Mouse (Mus musculus) embryonic facial prominence, embryonic 13.5 days (tissue): ENCODE results near the gene Tdrd12. TPM values are rescaled to one million over a fixed set of nuclear protein-coding genes. Genes with fewer than 3 reads are reported as not detected.
"Not testable (repeated sequence)": the region's sequence is repeated elsewhere in the genome, so short reads cannot be mapped to it uniquely, and the experiment has no call there.

ENCODE experiments used
- ATAC-seq: fragments of 200-750 bp; cut with Nextera tagmentation; 2 replicates; pipeline ENCODE4 v1.8.0; 2017; ENCODE audit warnings: low read depth; ENCODE audit not compliant: insufficient number of reproducible peaks, insufficient read depth, low FRiP score, low TSS enrichment
- H3K27ac ChIP-seq: fragments of 300-500 bp; sonication (generic); 2 replicates; pipeline ENCODE4 v1.5.1; 2015; ENCODE audit warnings: moderate library complexity, mild to moderate bottlenecking, inconsistent platforms
- H3K27me3 ChIP-seq: fragments of 300-500 bp; sonication (generic); 2 replicates; pipeline ENCODE4 v1.6.1; 2015; ENCODE audit warnings: mild to moderate bottlenecking, inconsistent platforms
- H3K36me3 ChIP-seq: fragments of 300-500 bp; sonication (generic); 2 replicates; pipeline ENCODE4 v1.6.1; 2015; ENCODE audit warnings: mild to moderate bottlenecking, inconsistent platforms
- H3K4me1 ChIP-seq: fragments of 300-500 bp; sonication (generic); 2 replicates; pipeline ENCODE4 v1.6.1; 2015; ENCODE audit warnings: inconsistent platforms
- H3K4me2 ChIP-seq: fragments of 300-500 bp; sonication (generic); 2 replicates; pipeline ENCODE4 v1.6.1; 2015; ENCODE audit warnings: moderate library complexity, mild to moderate bottlenecking, inconsistent platforms
- H3K4me3 ChIP-seq: fragments of 300-500 bp; sonication (generic); 2 replicates; pipeline ENCODE4 v1.5.1; 2015; ENCODE audit warnings: mild to moderate bottlenecking, inconsistent platforms
- H3K9ac ChIP-seq: fragments of 300-500 bp; sonication (generic); 2 replicates; pipeline ENCODE4 v1.6.1; 2015; ENCODE audit warnings: mild to moderate bottlenecking, inconsistent platforms
- H3K9me3 ChIP-seq: fragments of 300-500 bp; sonication (generic); 2 replicates; pipeline ENCODE4 v1.6.1; 2016; ENCODE audit warnings: inconsistent platforms
- WGBS: fragments of 180-500 bp; shearing (Covaris S2); methylation state at CpG from one replicate; pipeline ENCODE4 v1.1.7; 2015; ENCODE audit warnings: mixed read lengths; 5-methylcytosine and 5-hydroxymethylcytosine counted together
- polyA plus RNA-seq: library from polyadenylated mRNA; unstranded; fragments of >200 nt; fragmentation: Nextera tagmentation; extraction: Ambion mirVana; gene quantifications from 2 replicates; pipeline ENCODE4 v1.2.1, GENCODE M21; 2015

The Tdrd12 gene
- polyA plus RNA-seq, 1 experiment from 2014 or later = 0.76 TPM

DNA sequence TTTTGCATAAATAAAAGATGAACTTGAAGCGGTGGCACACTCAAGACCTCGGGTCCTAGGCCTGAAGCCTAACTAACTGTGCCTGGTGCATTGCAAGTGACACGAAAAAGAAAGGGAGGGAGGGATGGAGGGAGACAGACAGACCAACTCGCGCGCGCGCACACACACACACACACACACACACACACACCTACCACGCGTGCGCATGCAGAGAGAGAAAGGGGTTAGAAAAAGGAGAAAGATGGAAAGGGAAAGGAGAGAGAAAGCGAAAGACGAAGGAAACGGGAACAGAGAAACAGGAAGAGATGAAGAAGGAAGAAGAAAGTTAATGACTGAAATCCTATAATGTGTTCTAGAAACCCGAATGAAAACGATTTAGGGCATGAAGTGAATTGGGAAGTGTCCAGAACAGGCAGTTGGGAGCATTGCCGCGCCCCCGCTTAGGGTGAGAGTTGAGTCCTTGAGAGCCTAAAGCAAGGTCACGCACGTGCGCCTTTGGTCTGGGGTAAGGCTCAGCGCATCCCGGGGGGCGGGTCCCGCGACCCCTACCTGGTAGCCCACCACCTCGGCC lies 17.1 kb upstream of the Tdrd12 start:
- peaks cover 15% of the 10 kb centered on the region for H3K4me1 ChIP-seq
- 7% methylated on average over 28 of the region's 28 CpGs for WGBS
- H3K27ac ChIP-seq = peak overlapping the region; percentile 93
- no peak for ATAC-seq
- H3K9ac ChIP-seq = peak overlapping the region; percentile 93
- H3K27me3 ChIP-seq = no peaks in the 10 kb centered on the region
- H3K4me3 ChIP-seq = peak overlapping the region; percentile 76
- H3K9me3 ChIP-seq = no peaks in the 10 kb centered on the region
- H3K36me3 ChIP-seq = peaks cover 15% of the 10 kb centered on the region
- H3K4me2 ChIP-seq = peak overlapping the region; percentile 89

DNA sequence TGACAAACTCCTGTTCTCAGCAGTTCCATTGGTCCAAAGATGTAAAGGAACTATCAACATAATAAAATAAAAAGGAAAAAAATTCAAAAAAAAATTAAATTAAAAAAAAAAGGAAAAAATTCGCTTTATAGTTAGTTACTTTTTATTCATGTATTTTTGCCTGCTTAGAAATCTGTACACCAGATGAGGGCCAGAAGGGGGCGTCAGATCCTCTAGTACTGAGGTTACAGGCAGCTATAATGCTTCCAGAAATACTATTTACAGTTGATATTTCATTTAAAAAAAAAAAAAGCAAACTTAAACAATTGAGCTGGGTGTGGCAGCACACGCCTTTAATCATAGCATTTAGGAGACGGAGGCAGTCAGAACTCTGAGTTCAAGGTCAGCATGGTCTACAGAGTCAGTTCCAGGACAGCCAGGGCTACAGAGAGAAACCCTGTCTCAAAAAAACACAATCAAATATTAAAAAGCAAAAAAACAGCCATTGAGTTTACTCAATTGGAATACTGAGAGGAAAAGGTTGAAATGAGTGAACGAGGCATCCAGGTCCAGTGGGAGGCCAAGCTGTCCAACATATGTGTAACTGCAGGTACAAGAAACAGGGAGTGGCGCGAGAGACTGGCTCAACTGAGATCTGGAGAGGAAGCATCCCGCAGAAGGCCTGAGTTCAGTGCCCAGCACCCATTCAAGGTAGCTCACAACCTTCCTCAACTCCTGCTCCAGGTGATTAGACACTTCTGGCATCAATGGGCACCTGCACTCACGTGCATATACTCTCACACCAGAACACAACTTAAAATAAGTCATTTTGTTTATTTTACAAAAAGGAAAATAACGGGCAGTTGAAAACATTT lies 16.4 kb upstream of the Tdrd12 start:
- Histone ChIP-seq H3K4me3 (peak overlapping the region; percentile 76), H3K4me2 (peak overlapping the region; percentile 89), H3K4me1 (peaks cover 15% of the 10 kb centered on the region), H3K27ac (no peak overlapping the region), H3K9me3 (no peaks in the 10 kb centered on the region), H3K27me3 (no peaks in the 10 kb centered on the region), H3K9ac (0 out of 2 replicates have a peak overlapping the region, but pooled peaks have one; percentile 93), H3K36me3 (peaks cover 22% of the 10 kb centered on the region)
- ATAC-seq = no peak
- WGBS = 56% methylated on average over 10 of the region's 10 CpGs

DNA sequence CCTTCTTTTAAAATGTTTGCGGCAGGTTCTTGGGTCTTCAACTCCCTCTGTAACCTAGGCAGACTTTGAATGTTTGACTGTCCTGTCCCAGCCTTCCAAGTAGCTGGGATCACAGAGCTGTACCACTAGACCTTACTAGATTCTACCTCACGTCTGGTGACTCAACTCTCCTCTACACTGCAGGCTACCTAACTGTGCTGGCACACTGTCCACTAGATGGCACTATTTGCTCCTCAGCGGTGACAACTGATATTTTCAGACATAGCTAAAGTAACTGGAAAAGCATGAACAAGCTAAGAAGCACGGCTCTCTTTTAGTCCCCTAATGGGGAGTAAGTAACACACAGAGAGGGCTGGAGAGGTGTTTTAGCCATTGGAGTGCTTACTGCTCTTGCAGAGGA lies 8.3 kb upstream of the Tdrd12 start:
- Histone ChIP-seq H3K27me3 (no peaks in the 10 kb centered on the region), H3K9me3 (no peaks in the 10 kb centered on the region), H3K27ac (no peak overlapping the region), H3K4me1 (no peaks in the 10 kb centered on the region), H3K4me2 (no peak overlapping the region), H3K9ac (no peak overlapping the region), H3K4me3 (no peak overlapping the region), H3K36me3 (peaks cover 33% of the 10 kb centered on the region)
- WGBS = 30% methylated on average over 4 of the region's 4 CpGs
- ATAC-seq = no peak

DNA sequence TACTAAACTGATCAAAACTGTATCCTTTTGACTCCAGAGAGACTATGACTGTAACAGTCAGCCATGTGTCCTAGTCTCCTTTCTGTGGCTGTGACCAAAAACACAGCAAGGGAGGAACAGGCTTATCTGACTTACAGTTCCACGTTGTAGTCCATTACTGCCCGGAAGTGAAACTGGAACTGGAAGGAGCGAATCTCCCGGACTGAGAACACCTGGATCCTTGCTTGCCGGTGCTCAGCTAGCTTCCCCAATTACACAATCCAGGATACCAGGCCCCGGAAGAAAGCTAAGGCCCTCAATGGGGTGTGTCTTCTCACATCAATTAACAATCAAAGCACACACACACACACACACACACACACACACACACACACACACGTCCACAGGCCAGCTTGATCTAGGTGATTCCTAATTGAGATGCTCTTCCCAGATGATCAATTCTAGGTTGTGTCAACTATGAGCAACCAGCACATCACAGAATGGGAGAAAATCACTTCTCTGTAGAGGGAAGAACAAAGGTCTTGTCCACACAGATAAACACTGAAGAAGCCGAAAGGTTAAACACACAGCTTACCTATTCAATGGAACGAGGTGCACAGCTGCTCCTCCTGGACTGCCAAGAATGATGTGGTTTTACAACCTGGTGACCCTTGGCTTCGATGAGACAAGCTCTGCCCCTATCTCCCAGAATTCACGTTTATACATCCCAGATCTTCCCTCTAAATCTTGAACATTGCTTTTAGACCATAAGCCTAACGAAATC lies 1.6 kb downstream of the Tdrd12 start:
- WGBS = 79% methylated on average over 12 of the region's 12 CpGs

DNA sequence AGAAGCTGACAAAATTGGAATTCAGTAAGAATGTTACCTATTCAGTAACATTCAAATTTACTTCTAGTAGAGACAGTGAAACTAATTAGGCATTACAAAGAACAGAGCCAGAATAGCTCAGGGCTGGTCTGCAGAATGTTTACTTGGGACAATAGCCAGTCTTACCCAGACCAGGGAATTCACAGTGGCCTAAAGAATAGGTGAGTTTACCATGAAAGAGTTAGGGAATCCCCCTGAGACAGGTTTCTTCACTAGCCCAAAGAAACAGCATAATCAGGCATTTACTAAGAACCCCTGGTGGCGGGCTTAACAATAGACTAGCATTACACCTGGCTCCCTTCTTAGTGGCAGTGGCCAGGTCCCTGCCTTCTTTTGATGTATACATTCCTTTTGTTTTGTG lies 7.0 kb downstream of the Tdrd12 start:
- H3K9ac ChIP-seq, H3K4me3 ChIP-seq, H3K36me3 ChIP-seq, H3K4me2 ChIP-seq, H3K4me1 ChIP-seq, H3K27me3 ChIP-seq, H3K9me3 ChIP-seq, ATAC-seq, H3K27ac ChIP-seq: not testable (repeated sequence)
- WGBS = 24% methylated on average over 1 of the region's 1 CpGs

More for the DNA sequence above, 1.6 kb downstream of the Tdrd12 start:
- H3K9ac ChIP-seq = no peak overlapping the region
- no peak overlapping the region for H3K4me3 ChIP-seq
- no peaks in the 10 kb centered on the region for H3K36me3 ChIP-seq
- no peaks in the 10 kb centered on the region for H3K4me1 ChIP-seq
- no peak overlapping the region for H3K27ac ChIP-seq
- H3K4me2 ChIP-seq = no peak overlapping the region
- ATAC-seq = no peak
- no peaks in the 10 kb centered on the region for H3K9me3 ChIP-seq
- no peaks in the 10 kb centered on the region for H3K27me3 ChIP-seq

DNA sequence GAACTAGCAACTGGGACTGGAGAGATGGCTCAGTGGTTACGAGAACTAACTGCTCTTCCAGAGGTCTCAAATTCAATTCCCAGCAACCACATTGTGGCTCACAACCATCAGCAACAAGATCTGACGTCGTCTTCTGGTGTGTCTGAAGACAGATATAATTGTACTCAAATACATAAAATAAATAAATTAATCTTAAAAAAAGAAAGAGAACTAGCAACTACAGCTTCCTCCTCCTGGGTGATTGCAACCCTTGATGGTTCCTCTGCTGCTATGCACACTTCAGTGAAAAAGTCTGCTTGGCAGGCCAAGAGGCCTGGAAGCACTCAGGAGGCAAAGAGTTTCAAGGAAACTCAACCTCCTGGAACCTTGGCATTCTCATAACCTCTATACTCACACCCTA lies 7.5 kb downstream of the Tdrd12 start:
- Histone ChIP-seq H3K9me3 (no peaks in the 10 kb centered on the region), H3K27me3 (no peaks in the 10 kb centered on the region), H3K27ac (no peak overlapping the region), H3K9ac (no peak overlapping the region), H3K4me1 (no peaks in the 10 kb centered on the region), H3K36me3 (no peaks in the 10 kb centered on the region), H3K4me2 (no peak overlapping the region), H3K4me3 (no peak overlapping the region)
- WGBS = 61% methylated on average over 3 of the region's 3 CpGs
- no peak for ATAC-seq

DNA sequence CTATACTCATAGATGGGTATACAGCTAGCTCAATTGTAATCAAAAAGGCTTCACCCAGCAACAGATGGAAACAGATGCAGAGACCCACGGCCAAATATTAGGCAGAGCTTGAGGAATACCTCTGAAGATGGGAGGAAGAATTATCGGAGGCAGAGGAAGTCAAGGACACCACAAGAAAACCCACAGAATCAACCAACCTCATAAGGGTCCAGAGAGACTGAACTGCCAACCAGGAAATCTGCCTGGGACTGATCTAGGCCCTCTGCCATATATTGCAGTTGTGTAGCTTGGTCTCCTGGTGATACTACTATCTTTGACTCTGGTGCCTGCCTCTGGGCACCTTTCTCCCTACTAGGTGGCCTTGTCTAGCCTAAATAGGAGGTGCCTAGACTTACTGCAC lies 10.8 kb downstream of the Tdrd12 start:
- Histone ChIP-seq H3K4me2 (no peak overlapping the region), H3K36me3 (no peaks in the 10 kb centered on the region), H3K4me3 (no peak overlapping the region), H3K4me1 (no peaks in the 10 kb centered on the region), H3K27me3 (no peaks in the 10 kb centered on the region), H3K9me3 (no peaks in the 10 kb centered on the region), H3K9ac (no peak overlapping the region), H3K27ac (no peak overlapping the region)
- WGBS = 90% methylated on average over 2 of the region's 2 CpGs
- ATAC-seq = no peak

DNA sequence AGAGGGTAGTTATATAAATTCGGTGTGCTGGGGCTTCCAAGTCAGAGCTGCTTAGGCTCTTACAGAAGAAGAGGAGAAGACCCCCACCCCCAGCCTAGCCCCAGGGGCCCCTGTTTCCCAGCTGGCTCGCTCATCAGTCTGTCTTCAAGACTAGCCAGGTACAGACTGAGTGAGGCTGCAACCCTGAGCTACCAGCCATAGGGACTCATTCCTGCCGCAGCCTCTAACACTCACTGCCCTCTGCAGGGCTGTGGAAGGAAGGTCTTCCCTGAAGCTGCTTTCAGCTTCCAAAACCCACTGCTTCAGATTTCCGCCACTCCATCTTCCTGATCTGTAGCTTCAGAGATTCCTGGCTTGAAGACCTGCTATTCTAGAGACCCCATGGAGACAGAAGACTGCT lies 35.5 kb downstream of the Tdrd12 start:
- H3K9ac ChIP-seq = no peak overlapping the region
- 16% methylated on average over 4 of the region's 4 CpGs for WGBS
- H3K27me3 ChIP-seq = no peaks in the 10 kb centered on the region
- no peak overlapping the region for H3K4me3 ChIP-seq
- H3K9me3 ChIP-seq = no peaks in the 10 kb centered on the region
- no peaks in the 10 kb centered on the region for H3K4me1 ChIP-seq
- ATAC-seq = no peak
- H3K27ac ChIP-seq = no peak overlapping the region
- 0 out of 2 replicates have a peak overlapping the region, but pooled peaks have one; percentile 14 for H3K4me2 ChIP-seq
- H3K36me3 ChIP-seq = no peaks in the 10 kb centered on the region

DNA sequence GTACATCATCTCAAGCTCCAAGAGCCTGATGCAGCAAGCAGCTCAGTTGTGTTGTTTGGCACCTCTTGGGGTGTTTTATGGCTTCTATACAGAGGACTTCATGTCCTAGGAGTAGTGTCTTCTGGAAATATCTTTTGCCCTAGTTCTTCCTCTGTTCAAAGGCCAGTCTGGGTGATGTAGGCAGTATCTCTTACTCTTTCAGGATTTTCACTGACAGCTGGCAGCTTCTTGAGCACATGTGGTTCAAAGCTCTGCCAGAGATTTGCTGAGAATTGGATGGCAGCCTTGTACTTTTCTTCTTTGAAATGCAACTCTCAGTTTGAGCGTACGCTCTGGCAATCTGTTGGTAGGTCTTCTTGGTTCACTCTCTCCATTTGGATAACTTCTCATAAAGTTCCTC lies 40.0 kb downstream of the Tdrd12 start:
- H3K4me2 ChIP-seq = no peak overlapping the region
- H3K27ac ChIP-seq = no peak overlapping the region
- no peak for ATAC-seq
- H3K4me3 ChIP-seq = no peak overlapping the region
- H3K9ac ChIP-seq = no peak overlapping the region
- H3K27me3 ChIP-seq = no peaks in the 10 kb centered on the region
- H3K9me3 ChIP-seq = no peaks in the 10 kb centered on the region
- WGBS = 92% methylated on average over 2 of the region's 2 CpGs
- H3K36me3 ChIP-seq = no peaks in the 10 kb centered on the region
- H3K4me1 ChIP-seq = no peaks in the 10 kb centered on the region

DNA sequence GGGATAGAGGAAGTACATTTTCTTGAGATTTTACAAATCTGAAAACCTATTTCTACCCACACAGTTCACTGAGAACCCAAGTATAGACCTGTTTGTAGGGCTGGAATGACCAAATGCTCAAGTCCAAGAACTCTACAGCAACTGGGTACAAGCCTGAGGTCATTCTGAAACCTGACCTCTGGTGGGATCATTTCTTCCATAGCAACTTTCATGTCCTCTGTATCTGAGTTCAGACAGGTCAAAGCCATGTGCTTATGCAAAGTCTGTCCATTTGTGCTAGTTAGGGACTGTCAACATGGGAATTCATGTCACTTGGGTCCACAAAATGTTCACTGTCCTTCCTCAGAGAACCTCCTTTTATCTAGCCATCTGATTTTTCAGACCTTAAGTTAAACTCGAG lies 46.5 kb downstream of the Tdrd12 start:
- WGBS = 78% methylated on average over 1 of the region's 1 CpGs

DNA sequence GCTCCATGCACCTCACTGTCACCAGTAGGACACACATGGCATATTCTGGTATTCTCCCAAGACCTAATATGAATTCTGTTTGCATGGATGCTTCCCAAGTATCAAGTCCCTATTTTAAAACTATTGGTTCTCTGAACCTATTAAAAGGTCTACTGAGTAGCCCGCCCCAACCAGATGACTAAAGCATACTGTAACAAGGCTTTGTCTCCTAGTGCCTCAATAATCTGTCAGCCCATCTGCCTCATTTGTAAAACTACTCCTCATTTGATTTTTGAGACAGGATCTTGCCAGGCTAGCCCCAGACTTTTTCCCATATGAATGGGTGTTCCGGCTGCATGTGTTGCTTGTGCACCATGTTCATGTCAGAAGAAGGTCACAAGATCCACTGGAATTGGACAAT lies 47.4 kb downstream of the Tdrd12 start:
- WGBS = 95% methylated on average over 2 of the region's 2 CpGs
- Histone ChIP-seq H3K27me3 (no peaks in the 10 kb centered on the region), H3K36me3 (no peaks in the 10 kb centered on the region), H3K9ac (no peak overlapping the region), H3K4me1 (no peaks in the 10 kb centered on the region; the same call in 1 of the 2 replicates), H3K9me3 (no peaks in the 10 kb centered on the region), H3K4me2 (no peak overlapping the region), H3K27ac (no peak overlapping the region), H3K4me3 (no peak overlapping the region)
- ATAC-seq = no peak

More for the DNA sequence above, 46.5 kb downstream of the Tdrd12 start:
- Histone ChIP-seq H3K27me3 (no peaks in the 10 kb centered on the region), H3K4me3 (no peak overlapping the region), H3K4me2 (no peak overlapping the region), H3K4me1 (no peaks in the 10 kb centered on the region; the same call in 1 of the 2 replicates), H3K36me3 (no peaks in the 10 kb centered on the region), H3K9me3 (no peaks in the 10 kb centered on the region), H3K27ac (no peak overlapping the region), H3K9ac (no peak overlapping the region)
- ATAC-seq = no peak
